Mouse (Mus musculus): Measurements from ENCODE around the gene Eif5a2.
A peak's percentile ranks its signal among the peaks of the same experiment; 100 is the strongest.

Eif5a2 gene

DNA sequence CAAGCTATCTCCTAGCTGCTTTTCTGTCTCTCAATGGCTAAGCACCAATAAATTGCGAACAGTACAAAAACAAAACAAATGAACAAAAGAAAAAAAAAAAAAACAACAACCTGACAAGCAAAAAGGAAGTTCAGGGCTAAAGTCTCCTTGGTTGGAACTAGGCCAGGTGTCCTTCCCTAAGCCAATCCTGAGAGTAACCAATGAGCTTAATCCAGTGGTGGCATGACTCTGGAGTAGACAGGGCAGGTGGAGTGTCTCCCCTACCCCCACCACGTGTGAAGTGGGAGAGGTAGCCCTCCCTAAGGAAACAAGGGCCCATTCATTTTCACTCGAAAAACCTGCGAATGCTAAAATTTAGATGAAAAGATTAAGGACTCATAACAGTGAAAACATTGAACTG, 30.4 kb downstream of the Eif5a2 start:
- DNase-seq (ENCODE audit: low spot score), result no peak

DNA sequence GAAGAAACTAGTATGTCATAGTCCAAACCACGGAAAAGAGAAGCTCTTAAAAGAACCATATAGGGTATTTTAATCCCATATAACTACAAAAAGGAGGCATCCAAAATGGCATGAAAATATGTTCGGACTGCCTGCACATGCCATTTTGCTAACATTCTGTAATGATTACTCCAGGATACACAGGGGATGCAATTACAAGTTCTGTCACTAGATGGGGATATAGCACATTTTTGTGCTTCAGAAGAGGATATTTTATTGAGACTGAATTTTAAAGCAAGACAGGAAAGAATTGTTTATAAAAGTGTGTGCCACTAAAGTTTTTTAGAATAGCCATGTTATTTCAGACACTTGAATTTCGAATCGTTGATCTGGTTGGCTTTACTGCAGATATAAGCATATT, 33.3 kb downstream of the Eif5a2 start:
- peak; percentile 47 for DNase-seq (ENCODE audit: low spot score)

DNA sequence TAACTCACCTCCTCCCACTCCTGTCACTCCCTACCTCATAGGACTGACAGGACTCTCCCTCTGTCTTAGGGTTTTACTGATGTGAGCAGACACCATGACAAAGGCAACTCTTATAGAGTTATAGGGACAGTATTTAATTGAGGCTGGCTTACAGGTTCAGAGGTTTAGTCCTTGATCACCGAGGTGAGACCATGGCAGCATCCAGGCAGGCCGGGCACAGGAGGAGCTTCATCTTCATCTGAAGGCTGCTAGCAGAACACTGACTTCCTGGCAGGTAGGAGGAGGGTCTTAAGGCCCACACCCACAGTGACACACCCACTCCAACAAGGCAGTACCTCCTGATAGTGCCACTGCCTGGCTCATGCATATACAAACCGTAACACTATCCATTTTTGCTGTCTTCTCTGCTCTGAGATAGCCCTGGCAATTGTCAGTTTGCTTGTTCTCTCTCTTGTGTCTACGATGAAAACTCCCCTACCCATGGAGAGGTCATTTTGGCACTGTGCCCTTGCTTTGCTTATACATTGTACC, 35.0 kb downstream of the Eif5a2 start:
- DNase-seq (ENCODE audit: low spot score), result no peak

DNA sequence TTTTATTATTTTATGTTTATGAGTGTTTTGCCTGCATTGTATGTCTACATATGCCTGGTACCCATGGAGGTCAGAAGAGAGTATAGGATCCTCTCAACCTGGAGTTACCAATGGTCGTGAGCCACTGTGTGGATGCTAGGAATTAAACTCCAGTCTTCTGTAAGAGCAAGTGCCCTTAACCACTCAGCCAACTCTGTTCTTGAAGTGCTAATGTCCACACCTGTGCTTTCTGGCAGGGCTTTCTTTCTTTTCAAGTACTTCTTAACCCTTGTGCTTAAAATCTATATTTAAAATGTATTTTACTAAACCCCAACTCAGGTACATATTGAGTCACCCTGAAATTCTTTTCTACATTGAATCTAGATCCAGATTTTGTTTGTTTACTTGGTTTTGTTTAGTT, 45.2 kb downstream of the Eif5a2 start:
- no peak for DNase-seq (ENCODE audit: low spot score)

DNA sequence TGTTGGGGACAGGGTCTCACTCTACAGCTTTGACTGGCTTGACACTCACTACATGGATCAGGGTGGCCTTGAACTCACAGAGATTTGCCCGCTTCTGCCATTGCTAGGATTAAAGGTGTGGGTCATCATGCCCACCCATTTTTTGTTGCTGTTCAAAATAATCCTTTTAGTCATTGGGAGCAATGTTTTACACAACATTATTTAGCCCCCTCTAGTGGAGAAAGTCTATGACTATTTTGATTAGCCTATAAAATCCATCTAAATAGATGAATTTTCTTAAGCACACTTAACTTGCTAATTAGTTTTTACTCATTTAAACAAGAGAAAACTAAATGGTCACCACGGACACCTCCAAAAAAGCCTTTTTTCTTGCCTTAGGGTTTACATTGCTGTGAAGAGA, 46.5 kb downstream of the Eif5a2 start:
- DNase-seq (ENCODE audit: low spot score), result no peak

DNA sequence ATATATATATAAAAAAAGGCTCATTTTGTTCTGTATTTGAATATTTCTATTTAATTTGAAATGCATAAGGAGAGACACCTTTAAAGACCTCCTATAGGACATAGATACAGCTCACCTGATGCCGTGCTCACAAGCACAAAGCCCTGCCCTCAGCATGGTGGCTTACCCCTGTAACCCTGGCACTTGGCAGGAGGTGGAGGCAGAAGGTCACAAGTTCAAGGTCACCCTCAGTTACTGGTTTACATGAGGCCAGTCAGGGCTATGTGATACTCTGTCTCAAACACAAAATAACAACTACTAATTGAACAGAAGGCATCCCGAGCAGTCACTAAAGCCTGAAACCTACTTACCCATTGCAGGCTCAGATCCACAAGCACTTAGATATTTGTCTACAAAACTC, 48.4 kb downstream of the Eif5a2 start:
- DNase-seq (ENCODE audit: low spot score), result no peak

DNA sequence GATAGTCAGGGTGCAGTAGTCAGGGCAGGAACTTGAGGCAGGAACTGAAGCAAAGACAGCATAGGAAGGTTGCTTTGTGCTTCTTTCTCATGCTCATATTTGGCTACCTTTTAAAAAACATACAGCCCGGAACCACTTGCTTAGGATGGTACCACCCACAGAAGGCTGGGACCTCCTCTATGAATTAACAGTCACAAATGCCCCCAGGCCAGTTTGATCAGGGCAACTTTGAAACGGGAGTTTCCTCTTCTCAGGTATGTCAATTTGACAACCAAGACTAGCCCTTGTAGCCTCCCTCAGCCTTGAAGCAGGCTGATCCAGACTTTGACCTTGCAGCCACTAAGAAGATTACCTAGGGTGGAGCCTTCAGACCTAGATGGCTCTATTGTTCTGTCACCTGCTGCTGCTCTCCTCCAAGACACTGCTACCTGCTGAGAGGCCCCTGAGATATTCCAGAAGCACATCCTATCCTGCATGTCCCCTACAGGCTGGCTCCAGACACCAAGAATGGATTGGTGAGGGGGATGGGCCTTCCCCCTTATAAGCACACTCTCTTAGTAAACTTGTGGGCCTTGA, 55.8 kb downstream of the Eif5a2 start:
- no peak for DNase-seq (ENCODE audit: low spot score)

DNA sequence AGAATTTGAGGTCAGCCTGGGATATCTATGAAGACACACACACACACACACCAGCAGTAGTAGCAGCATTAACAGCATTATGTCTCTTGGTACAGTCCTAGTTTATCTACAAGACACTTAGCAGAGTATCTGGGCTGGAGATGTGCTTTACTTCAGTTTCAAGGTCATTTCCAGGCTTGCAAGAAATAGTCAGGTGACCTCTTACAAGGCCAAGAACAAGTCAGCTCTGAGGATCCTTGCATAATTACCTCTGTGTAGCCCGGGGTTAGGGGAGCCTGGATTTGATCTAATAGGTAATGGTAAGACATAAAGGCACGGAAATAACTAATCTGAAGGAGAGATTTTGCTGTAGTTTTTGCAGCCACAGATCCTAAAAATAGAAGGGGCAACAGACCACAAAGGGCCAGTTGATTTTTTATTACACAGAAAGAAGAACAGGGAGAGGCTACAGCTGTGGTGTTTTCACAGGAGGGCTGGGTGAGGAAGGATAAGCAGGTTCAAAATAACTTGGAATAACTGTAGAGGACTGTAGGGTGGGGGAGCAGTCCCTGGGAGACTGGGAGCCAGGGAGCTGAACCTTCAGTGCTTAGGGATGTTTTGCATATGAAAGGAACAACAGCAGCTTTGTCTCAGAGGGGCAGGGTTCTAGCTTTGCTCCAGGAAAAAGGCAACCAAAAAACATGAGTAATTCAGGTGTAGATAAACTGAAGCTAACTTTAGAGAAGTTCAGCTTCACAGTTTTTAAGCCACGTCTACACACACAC, 61.0 kb downstream of the Eif5a2 start:
- no peak for DNase-seq (ENCODE audit: low spot score)

DNA sequence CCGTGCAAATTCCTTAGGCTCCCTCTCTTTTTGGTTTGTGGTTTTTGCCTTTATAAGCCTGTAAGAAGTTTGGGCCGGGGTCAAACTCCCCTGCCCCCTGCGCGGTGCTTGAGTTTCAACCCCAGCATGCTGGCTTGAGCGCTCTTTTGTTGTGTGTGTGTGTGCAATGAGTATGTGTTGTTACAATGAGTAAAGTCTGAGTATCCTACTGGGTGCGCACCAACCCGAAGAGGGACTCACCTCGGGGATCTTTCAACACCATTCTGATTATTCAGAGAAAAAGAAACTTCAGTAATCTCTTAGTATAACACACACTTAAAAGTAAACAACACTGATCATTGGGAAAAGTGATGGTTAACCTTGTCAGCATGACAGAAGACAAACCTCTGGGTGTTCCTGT, 62.2 kb downstream of the Eif5a2 start:
- no peak for DNase-seq (ENCODE audit: low spot score)

DNA sequence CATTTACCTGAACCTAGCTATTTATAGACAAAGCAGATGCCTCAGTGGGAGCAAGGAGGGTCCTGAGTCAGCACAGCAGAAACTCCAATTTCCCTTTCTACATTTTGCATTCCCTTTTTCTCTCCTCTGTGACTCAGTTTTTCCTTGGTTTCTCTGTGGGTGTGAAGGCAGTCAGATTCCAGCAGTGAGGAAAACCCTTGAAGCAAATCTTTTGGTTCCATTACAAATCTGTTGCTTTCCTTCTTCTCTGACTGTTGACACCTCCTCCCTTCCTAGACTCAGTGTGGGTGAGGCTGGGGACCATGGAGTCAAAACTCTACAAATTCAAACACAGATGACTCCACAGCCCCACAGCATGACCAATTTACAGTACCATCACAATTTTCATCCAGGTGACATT, 66.0 kb downstream of the Eif5a2 start:
- DNase-seq (ENCODE audit: low spot score), result no peak
